Comparison of ENCODE assay signal across 14 mouse cellular contexts in the genomic region with DNA sequence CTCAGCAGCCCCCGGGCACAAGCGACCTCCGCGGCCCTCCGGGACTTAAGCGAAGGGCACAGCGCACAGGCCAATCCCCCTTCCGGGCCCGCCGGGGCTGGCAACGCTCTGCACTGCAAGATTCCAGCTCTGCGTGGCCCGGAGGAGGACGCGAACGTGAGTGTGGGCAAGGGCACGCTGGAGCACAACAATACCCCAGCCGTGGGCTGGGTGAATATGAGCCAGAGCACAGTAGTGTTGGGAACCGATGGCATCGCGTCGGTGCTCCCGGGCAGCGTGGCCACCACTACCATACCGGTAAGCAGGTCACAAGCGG. TPM values are rescaled to one million over a fixed set of nuclear protein-coding genes. Genes with fewer than 3 reads are reported as not detected.
DNase-seq lines count a peak whose midpoint lies in the region; ATAC-seq and TF ChIP-seq lines count a peak whose summit lies in the region.
"Had no signal": no experiment of that assay in that cellular context is flagged by ENCODE, and none has a peak within 500 bp of the region (broad histone marks: within the 10 kb centered on the region; RNA-seq: fewer than 3 reads in every experiment).

No protein-coding gene starts in this region.

- H3K9ac ChIP-seq in forebrain, embryonic 13.5 days = no peak overlapping the region
- H3K9ac ChIP-seq in hindbrain, postnatal 0 days (replicated peaks; ENCODE audit: low read length) = peak overlapping the region; percentile 40
- peak overlapping the region; percentile 73 for H3K9ac ChIP-seq in neural tube, embryonic 12.5 days
- H3K9ac ChIP-seq in stomach, postnatal 0 days (ENCODE audit: low read length) = no peak overlapping the region
- H3K9ac ChIP-seq: limb, embryonic 13.5 days; lung, embryonic 15.5 days had no signal

- no peak for TF ChIP-seq EP300 in stomach, postnatal 0 days (optimal IDR thresholded peaks at IDR 0.05)

- H3K4me3 ChIP-seq in forebrain, embryonic 13.5 days = peak overlapping the region; percentile 6; the same call in 1 of the 2 replicates
- peak overlapping the region; percentile 33 for H3K4me3 ChIP-seq in hindbrain, postnatal 0 days (ENCODE audit: low read length)
- peak overlapping the region; percentile 45 for H3K4me3 ChIP-seq in neural tube, embryonic 12.5 days
- no peak overlapping the region for H3K4me3 ChIP-seq in stomach, postnatal 0 days (ENCODE audit: low read depth, low read length)
- H3K4me3 ChIP-seq in thymus, adult 2 months (ENCODE audit: control insufficient read depth, insufficient read depth, low read length) = no peak overlapping the region
- H3K4me3 ChIP-seq: layer of hippocampus, adult 2 months; limb, embryonic 13.5 days; lung, embryonic 15.5 days had no signal

- under 1% methylated on average over 26 of the region's 26 CpGs for WGBS in forebrain, embryonic 13.5 days
- WGBS in hindbrain, postnatal 0 days = under 1% methylated on average over 26 of the region's 26 CpGs
- under 1% methylated on average over 26 of the region's 26 CpGs for WGBS in neural tube, embryonic 12.5 days
- 2% methylated on average over 23 of the region's 26 CpGs for WGBS in stomach, postnatal 0 days
- 7% methylated on average over 26 of the region's 26 CpGs for WGBS in thymus, adult 2 months

- H3K27ac ChIP-seq in forebrain, embryonic 13.5 days = no peak overlapping the region
- peak overlapping the region; percentile 46 for H3K27ac ChIP-seq in hindbrain, postnatal 0 days
- peak overlapping the region; percentile 43 for H3K27ac ChIP-seq in neural tube, embryonic 12.5 days
- no peak overlapping the region for H3K27ac ChIP-seq in stomach, postnatal 0 days (replicated peaks)
- no peak overlapping the region for H3K27ac ChIP-seq in thymus, adult 2 months (ENCODE audit: control insufficient read depth, insufficient read depth, low read length)
- H3K27ac ChIP-seq: layer of hippocampus, adult 2 months; limb, embryonic 13.5 days; lung, embryonic 15.5 days had no signal

- H3K4me2 ChIP-seq in forebrain, embryonic 13.5 days = peak overlapping the region; percentile 8; the same call in 1 of the 2 replicates
- H3K4me2 ChIP-seq in hindbrain, postnatal 0 days (ENCODE audit: low read depth, low read length) = peak overlapping the region; percentile 34
- peak overlapping the region; percentile 42 for H3K4me2 ChIP-seq in neural tube, embryonic 12.5 days (replicated peaks)
- H3K4me2 ChIP-seq in stomach, postnatal 0 days (replicated peaks; ENCODE audit: low read depth) = no peak overlapping the region
- H3K4me2 ChIP-seq: limb, embryonic 13.5 days; lung, embryonic 15.5 days had no signal

- no peak for TF ChIP-seq CTCF in hindbrain, postnatal 0 days (IDR thresholded peaks at IDR 0.05; ENCODE audit: low read depth)
- TF ChIP-seq CTCF in stomach, postnatal 0 days (IDR thresholded peaks at IDR 0.05; ENCODE audit: low read depth) = no peak
- no peak for TF ChIP-seq CTCF in thymus, adult 2 months (IDR thresholded peaks at IDR 0.05; ENCODE audit: borderline replicate concordance, control insufficient read depth, extremely low read depth, insufficient read depth, low read length, poor library complexity)

- peak; percentile 39 for DNase-seq in embryo, embryonic 10.5 days (ENCODE audit: low spot score)
- DNase-seq in embryo, embryonic 10 days (ENCODE audit: low spot score) = no peak
- peak; percentile 10 for DNase-seq in hindbrain, postnatal 0 days (ENCODE audit: low spot score)
- DNase-seq in MN1 (ENCODE audit: low spot score) = no peak
- DNase-seq in stomach, postnatal 0 days (ENCODE audit: low spot score) = no peak
- DNase-seq in thymus, adult 2 months = no peak
- DNase-seq: kidney, adult 11 months had no signal

- H3K4me1 ChIP-seq in forebrain, embryonic 13.5 days = peaks cover 12% of the 10 kb centered on the region
- H3K4me1 ChIP-seq in hindbrain, postnatal 0 days (ENCODE audit: insufficient read depth, low read length) = no peaks in the 10 kb centered on the region
- 0 out of 2 replicates have a peak, but pooled peaks cover 3% of the 10 kb centered on the region for H3K4me1 ChIP-seq in neural tube, embryonic 12.5 days
- no peaks in the 10 kb centered on the region for H3K4me1 ChIP-seq in stomach, postnatal 0 days (replicated peaks; ENCODE audit: control insufficient read depth, insufficient read depth)
- H3K4me1 ChIP-seq in thymus, adult 2 months (replicated peaks; ENCODE audit: control insufficient read depth, insufficient read depth, low read length) = no peaks in the 10 kb centered on the region
- H3K4me1 ChIP-seq: limb, embryonic 13.5 days; lung, embryonic 15.5 days had no signal

- ATAC-seq in forebrain, embryonic 13.5 days = peak; percentile 11; the same call in 1 of the 2 replicates
- ATAC-seq in hindbrain, postnatal 0 days = 0 out of 2 replicates have a peak, but pooled peaks have one; percentile 11
- no peak for ATAC-seq in neural tube, embryonic 12.5 days (ENCODE audit: low FRiP score, low read depth)
- ATAC-seq in stomach, postnatal 0 days (ENCODE audit: low FRiP score, low TSS enrichment) = no peak

- H3K36me3 ChIP-seq in forebrain, embryonic 13.5 days (ENCODE audit: poor library complexity, severe bottlenecking) = no peaks in the 10 kb centered on the region
- H3K36me3 ChIP-seq in hindbrain, postnatal 0 days (ENCODE audit: insufficient read depth, low read length) = no peaks in the 10 kb centered on the region
- H3K36me3 ChIP-seq in neural tube, embryonic 12.5 days = no peaks in the 10 kb centered on the region
- H3K36me3 ChIP-seq in stomach, postnatal 0 days (ENCODE audit: control insufficient read depth, insufficient read depth, low read length) = no peaks in the 10 kb centered on the region
- no peaks in the 10 kb centered on the region for H3K36me3 ChIP-seq in thymus, adult 2 months (ENCODE audit: control insufficient read depth, insufficient read depth, low read length)
- H3K36me3 ChIP-seq: limb, embryonic 13.5 days; lung, embryonic 15.5 days had no signal

- no peaks in the 10 kb centered on the region for H3K9me3 ChIP-seq in forebrain, embryonic 13.5 days (replicated peaks)
- H3K9me3 ChIP-seq in hindbrain, postnatal 0 days (ENCODE audit: low read length) = no peaks in the 10 kb centered on the region
- no peaks in the 10 kb centered on the region for H3K9me3 ChIP-seq in neural tube, embryonic 12.5 days
- H3K9me3 ChIP-seq in stomach, postnatal 0 days (ENCODE audit: control insufficient read depth, low read length) = no peaks in the 10 kb centered on the region
- H3K9me3 ChIP-seq: limb, embryonic 13.5 days; lung, embryonic 15.5 days had no signal

- peaks cover 100% of the 10 kb centered on the region for H3K27me3 ChIP-seq in forebrain, embryonic 13.5 days
- H3K27me3 ChIP-seq in hindbrain, postnatal 0 days (ENCODE audit: insufficient read depth, low read length) = peaks cover 52% of the 10 kb centered on the region
- H3K27me3 ChIP-seq in neural tube, embryonic 12.5 days (replicated peaks) = peaks cover 99% of the 10 kb centered on the region
- peaks cover 33% of the 10 kb centered on the region; the same call in 1 of the 2 replicates for H3K27me3 ChIP-seq in stomach, postnatal 0 days (ENCODE audit: control insufficient read depth, insufficient read depth, low read length)
- H3K27me3 ChIP-seq in thymus, adult 2 months (ENCODE audit: control insufficient read depth, insufficient read depth, low read length) = peaks cover 28% of the 10 kb centered on the region

- no peak for TF ChIP-seq POLR2A in thymus, adult 2 months (IDR thresholded peaks at IDR 0.05; ENCODE audit: control insufficient read depth, extremely low read depth, insufficient read depth, low read length, poor library complexity)

RNA-seq across cellular contexts. Expression of a gene that starts 2.0 kb away (rescaled TPM):
- 0.08 TPM in 1 of 2 replicates, not detected in the other for polyA plus RNA-seq in forebrain, embryonic 13.5 days (2015; fragmentation: Nextera tagmentation; extraction: Ambion mirVana)
- total RNA-seq in hindbrain, postnatal 0 days (2014; rRNA removed) = 49.6 and 57.2 TPM in 2 replicates
- 9.8 and 10.9 TPM in 2 replicates for polyA plus RNA-seq in hindbrain, postnatal 0 days (2015; fragmentation: Nextera tagmentation; extraction: Ambion mirVana)
- 13.5 and 14.5 TPM in 2 replicates for polyA plus RNA-seq in neural tube, embryonic 12.5 days (2016; fragmentation: Nextera tagmentation; extraction: Ambion mirVana)
- polyA plus RNA-seq in stomach, postnatal 0 days (2015; fragmentation: Nextera tagmentation; extraction: Ambion mirVana) = not detected in 2 replicates
- polyA plus RNA-seq in thymus, adult 2 months (2012; rRNA removed) = 0.18 and 0.19 TPM in 2 replicates
- total RNA-seq: layer of hippocampus, adult 2 months; MEL had no signal
- polyA plus RNA-seq: heart, embryonic 16.5 days had no signal

Comparison
In these comparisons a context has a peak if more than half of its experiments do, and no peak if none do; other contexts are left out.
1. DNase-seq: peak in embryo, embryonic 10.5 days (single experiment) and hindbrain, postnatal 0 days (single experiment); none in embryo, embryonic 10 days (single experiment), MN1 (single experiment), stomach, postnatal 0 days (single experiment) and thymus, adult 2 months (single experiment).
2. ATAC-seq: peak in forebrain, embryonic 13.5 days (single experiment) and hindbrain, postnatal 0 days (single experiment); none in neural tube, embryonic 12.5 days (single experiment) and stomach, postnatal 0 days (single experiment).
3. H3K27ac ChIP-seq: peak in hindbrain, postnatal 0 days (single experiment) and neural tube, embryonic 12.5 days (single experiment); none in forebrain, embryonic 13.5 days (single experiment), stomach, postnatal 0 days (single experiment) and thymus, adult 2 months (single experiment).
4. H3K4me3 ChIP-seq: peak in forebrain, embryonic 13.5 days (single experiment), hindbrain, postnatal 0 days (single experiment) and neural tube, embryonic 12.5 days (single experiment); none in stomach, postnatal 0 days (single experiment) and thymus, adult 2 months (single experiment).
5. H3K9ac ChIP-seq: peak in hindbrain, postnatal 0 days (single experiment) and neural tube, embryonic 12.5 days (single experiment); none in forebrain, embryonic 13.5 days (single experiment) and stomach, postnatal 0 days (single experiment).